Mouse (Mus musculus) hindbrain, postnatal 0 days (tissue): Measurements from ENCODE around the gene Pdia2. TPM values are rescaled to one million over a fixed set of nuclear protein-coding genes. Genes with fewer than 3 reads are reported as not detected.
"Not testable (repeated sequence)": the region's sequence is repeated elsewhere in the genome, so short reads cannot be mapped to it uniquely, and the experiment has no call there.

Experiments
- ATAC-seq: fragments of 200-750 bp; cut with Nextera tagmentation; 2 replicates; pipeline ENCODE4 v1.8.0; 2017; ENCODE audit warnings: mild to moderate bottlenecking, moderate TSS enrichment, moderate library complexity
- DNase-seq: peaks from one replicate; pipeline ENCODE4 v3.0.0-alpha.2; 2015; ENCODE audit warnings: low spot score
- H3K27ac ChIP-seq: fragments of 300-500 bp; sonication (generic); 2 replicates; pipeline ENCODE4 v1.5.1; 2014; ENCODE audit warnings: mild to moderate bottlenecking
- H3K27me3 ChIP-seq: fragments of 300-500 bp; sonication (generic); 2 replicates; pipeline ENCODE4 v1.6.1; 2014; ENCODE audit warnings: low read length, mixed read lengths; ENCODE audit not compliant: insufficient read depth
- H3K36me3 ChIP-seq: fragments of 300-500 bp; sonication (generic); 2 replicates; pipeline ENCODE4 v1.6.1; 2014; ENCODE audit warnings: low read length, mixed read lengths; ENCODE audit not compliant: insufficient read depth
- H3K4me1 ChIP-seq: fragments of 300-500 bp; sonication (generic); 2 replicates; pipeline ENCODE4 v1.6.1; 2014; ENCODE audit warnings: antibody characterized with exemption, low read length, mixed read lengths; ENCODE audit not compliant: insufficient read depth
- H3K4me2 ChIP-seq: fragments of 300-500 bp; sonication (generic); 2 replicates; pipeline ENCODE4 v1.6.1; 2014; ENCODE audit warnings: low read depth, mild to moderate bottlenecking, low read length, moderate library complexity, mixed read lengths
- H3K4me3 ChIP-seq: fragments of 300-500 bp; sonication (generic); 2 replicates; pipeline ENCODE4 v1.5.1; 2014; ENCODE audit warnings: low read length
- H3K9ac ChIP-seq: fragments of 300-500 bp; sonication (generic); replicated peaks from 2 replicates; pipeline ENCODE4 v1.6.1; 2014; ENCODE audit warnings: mild to moderate bottlenecking, low read length, moderate library complexity, mixed read lengths
- H3K9me3 ChIP-seq: fragments of 300-500 bp; sonication (generic); 2 replicates; pipeline ENCODE4 v1.6.1; 2016; ENCODE audit warnings: low read length, mixed read lengths
- CTCF ChIP-seq: IDR thresholded peaks from 2 replicates; pipeline ENCODE4 v1.5.1; 2016; ENCODE audit warnings: antibody characterized with exemption, control low read depth, low read depth
- WGBS: fragments of 180-500 bp; shearing (Covaris S2); extraction: QIAGEN DNeasy Blood & Tissue Kit; methylation state at CpG from one replicate; pipeline ENCODE4 v1.1.7; 2014; 5-methylcytosine and 5-hydroxymethylcytosine counted together
- polyA plus RNA-seq: library from polyadenylated mRNA; unstranded; fragments of >200 nt; fragmentation: Nextera tagmentation; extraction: Ambion mirVana; gene quantifications from 2 replicates; pipeline ENCODE4 v1.2.1, GENCODE M21; 2015
- total RNA-seq: library from RNA; depleted of rRNA; stranded (reverse); fragments of >200 nt; gene quantifications from 2 replicates; pipeline ENCODE4 v1.2.3, GENCODE M21; 2014

Gene Pdia2
- total and polyA plus RNA-seq, 2 experiments from 2014 or later = 0.09 TPM; not detected in 1

DNA sequence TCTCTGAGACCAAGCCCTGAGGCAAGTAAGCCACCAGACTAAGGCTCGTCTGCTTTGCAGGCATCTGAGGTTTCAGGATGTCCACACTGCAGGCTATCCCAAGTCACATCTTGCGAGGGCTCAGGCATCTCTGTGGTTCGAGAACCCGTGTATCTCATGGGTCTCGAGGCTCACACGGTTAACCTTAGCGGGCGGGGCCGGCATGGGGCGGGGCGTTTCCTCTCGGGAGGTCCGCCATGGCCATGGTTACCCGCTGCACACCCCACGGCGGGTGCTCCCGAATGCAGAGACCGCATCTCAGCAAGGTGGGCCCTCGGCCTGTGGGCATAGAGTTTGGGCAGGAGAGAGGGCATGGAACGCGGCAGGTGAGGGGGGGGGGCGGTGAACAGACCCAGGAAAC is 3.9 kb upstream of the Pdia2 start, which contains the start of gene Rgs11:
Gene Rgs11, plus strand, starts transcription at position 215 of the 400 bp plus-strand sequence.
- WGBS = 2% methylated on average over 22 of the region's 22 CpGs
- Histone ChIP-seq H3K4me3 (peak within 1 kb of the TSS; percentile 66), H3K9me3 (no peaks in the 10 kb centered on the region), H3K27me3 (peaks cover 3% of the 10 kb centered on the region; the same call in 1 of the 2 replicates), H3K36me3 (0 out of 2 replicates have a peak, but pooled peaks cover 7% of the 10 kb centered on the region), H3K27ac (no peak within 1 kb of the TSS), H3K9ac (peak within 1 kb of the TSS; percentile 46; the same call in 1 of the 2 replicates), H3K4me1 (peaks cover 3% of the 10 kb centered on the region; the same call in 1 of the 2 replicates), H3K4me2 (peak within 1 kb of the TSS; percentile 96)
- DNase-seq (no peak), ATAC-seq (peak; percentile 10; the same call in 1 of the 2 replicates)
- no peak for TF ChIP-seq CTCF

DNA sequence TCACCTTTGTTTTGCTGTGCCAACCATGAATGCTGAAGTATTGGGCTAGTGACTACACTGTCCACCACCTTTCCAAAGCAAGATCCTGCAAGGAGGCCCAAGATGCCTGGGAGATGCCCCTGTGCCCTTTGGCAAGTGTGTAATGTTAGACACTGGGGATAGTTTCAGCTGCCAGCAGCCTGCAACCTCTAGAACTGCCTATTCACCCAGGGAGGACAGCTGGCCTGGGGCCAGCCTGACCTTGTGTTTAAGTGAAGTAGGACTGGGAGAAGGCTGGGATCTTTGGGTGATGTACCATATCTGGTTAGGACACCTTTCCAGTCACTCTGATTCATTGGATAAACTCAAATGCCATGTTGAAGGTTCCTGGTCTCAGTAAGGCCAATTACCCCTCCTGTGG is 3.1 kb upstream of the Pdia2 start:
- peaks cover 3% of the 10 kb centered on the region; the same call in 1 of the 2 replicates for H3K27me3 ChIP-seq
- no peak overlapping the region for H3K27ac ChIP-seq
- ATAC-seq = no peak
- H3K9me3 ChIP-seq = no peaks in the 10 kb centered on the region
- no peak for DNase-seq
- peaks cover 3% of the 10 kb centered on the region; the same call in 1 of the 2 replicates for H3K4me1 ChIP-seq
- no peak overlapping the region for H3K9ac ChIP-seq
- H3K4me2 ChIP-seq = peak overlapping the region; percentile 89; the same call in 1 of the 2 replicates
- TF ChIP-seq CTCF = no peak
- H3K36me3 ChIP-seq = 0 out of 2 replicates have a peak, but pooled peaks cover 14% of the 10 kb centered on the region
- 0 out of 2 replicates have a peak overlapping the region, but pooled peaks have one; percentile 66 for H3K4me3 ChIP-seq

DNA sequence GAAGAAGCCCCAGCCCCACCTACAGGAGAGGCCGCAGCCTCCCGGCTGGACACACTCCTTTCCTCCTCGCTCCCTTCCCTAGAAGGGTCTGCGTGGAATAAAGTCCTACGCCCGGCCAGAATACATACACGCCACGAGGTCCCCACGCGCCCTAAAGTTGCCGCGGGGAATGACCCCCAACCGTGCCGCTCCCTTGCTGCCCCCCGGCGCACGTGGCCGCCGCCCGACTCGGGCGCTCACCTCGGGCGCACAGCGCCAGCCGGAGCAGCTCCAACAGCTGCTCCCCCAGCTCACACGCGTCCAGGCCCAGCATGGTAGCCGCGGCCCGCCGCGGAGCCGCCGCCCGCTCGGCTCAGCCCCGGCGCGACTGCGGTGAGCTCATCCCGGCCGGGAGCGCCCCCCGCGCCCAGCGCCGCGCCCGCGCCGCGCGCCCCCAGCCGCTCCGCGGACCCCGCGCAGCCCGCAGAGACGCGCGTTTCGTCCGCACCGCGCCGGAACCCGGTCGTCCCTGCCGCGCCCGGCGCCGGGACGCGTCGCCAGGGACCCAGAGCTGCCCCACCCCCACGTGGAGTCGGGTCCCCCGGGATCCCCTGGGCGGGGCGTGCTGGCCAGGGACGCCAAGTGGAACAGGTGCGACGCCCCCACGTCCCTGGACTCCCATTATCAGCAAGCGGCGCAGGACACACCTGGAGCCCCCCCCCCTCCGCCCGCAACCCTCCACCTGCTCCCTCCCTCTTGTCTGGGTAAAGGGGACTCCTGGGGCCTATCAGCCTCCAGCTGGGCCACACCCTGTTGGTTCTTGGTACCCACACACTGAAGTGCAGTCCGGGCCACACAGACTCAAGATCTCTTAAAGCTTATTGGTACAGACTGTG is 2.2 kb upstream of the Pdia2 start:
- Histone ChIP-seq H3K4me1 (peaks cover 3% of the 10 kb centered on the region; the same call in 1 of the 2 replicates), H3K27me3 (peaks cover 3% of the 10 kb centered on the region; the same call in 1 of the 2 replicates), H3K4me3 (peak overlapping the region; percentile 66), H3K36me3 (0 out of 2 replicates have a peak, but pooled peaks cover 14% of the 10 kb centered on the region), H3K9me3 (no peaks in the 10 kb centered on the region), H3K9ac (peak overlapping the region; percentile 71), H3K4me2 (peak overlapping the region; percentile 89), H3K27ac (peak overlapping the region; percentile 32)
- TF ChIP-seq CTCF = peak; percentile 19; the same call in 1 of the 2 replicates
- DNase-seq (peak; percentile 61), ATAC-seq (peak; percentile 50)
- under 1% methylated on average over 53 of the region's 92 CpGs for WGBS

DNA sequence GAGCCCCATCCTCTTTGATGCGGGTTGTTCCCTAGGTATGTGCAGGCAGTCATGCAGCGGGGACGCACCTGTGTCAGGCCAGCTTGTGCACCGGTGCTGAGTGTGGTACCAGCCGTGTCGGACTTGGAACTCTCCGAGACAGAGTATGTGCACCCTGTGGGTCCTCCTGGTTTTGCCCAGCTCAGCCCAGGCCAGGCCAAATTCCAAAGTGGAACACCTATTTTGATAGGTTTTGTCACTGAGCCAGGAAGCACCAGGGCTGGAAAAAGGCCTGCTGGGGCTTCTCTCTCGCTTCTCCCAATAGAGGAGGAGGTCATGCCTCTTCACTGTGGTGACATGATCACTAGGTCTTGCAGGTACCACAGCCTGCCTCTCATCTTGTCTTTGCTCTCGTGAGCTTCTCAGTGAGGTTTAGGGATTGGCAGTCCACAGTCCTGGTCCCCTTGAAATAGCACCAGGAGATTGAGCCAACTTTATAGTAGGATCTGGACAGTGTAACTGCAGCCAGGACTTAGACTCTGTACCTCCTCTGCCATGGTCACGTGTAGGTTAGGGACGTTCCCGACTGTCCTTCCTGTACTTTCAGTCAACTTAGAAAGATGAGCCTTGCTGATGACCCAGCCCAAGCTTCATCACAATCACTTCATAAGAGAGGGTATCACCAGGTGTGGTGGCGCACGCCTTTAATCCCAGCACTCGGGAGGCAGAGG is 6.3 kb downstream of the Pdia2 start:
- TF ChIP-seq CTCF = no peak
- Histone ChIP-seq H3K4me1 (no peaks in the 10 kb centered on the region), H3K9me3 (no peaks in the 10 kb centered on the region), H3K9ac (no peak overlapping the region), H3K36me3 (peaks cover 60% of the 10 kb centered on the region), H3K27me3 (no peaks in the 10 kb centered on the region), H3K4me3 (no peak overlapping the region), H3K4me2 (no peak overlapping the region), H3K27ac (no peak overlapping the region)
- WGBS = 97% methylated on average over 15 of the region's 15 CpGs
- DNase-seq (no peak), ATAC-seq (no peak)

DNA sequence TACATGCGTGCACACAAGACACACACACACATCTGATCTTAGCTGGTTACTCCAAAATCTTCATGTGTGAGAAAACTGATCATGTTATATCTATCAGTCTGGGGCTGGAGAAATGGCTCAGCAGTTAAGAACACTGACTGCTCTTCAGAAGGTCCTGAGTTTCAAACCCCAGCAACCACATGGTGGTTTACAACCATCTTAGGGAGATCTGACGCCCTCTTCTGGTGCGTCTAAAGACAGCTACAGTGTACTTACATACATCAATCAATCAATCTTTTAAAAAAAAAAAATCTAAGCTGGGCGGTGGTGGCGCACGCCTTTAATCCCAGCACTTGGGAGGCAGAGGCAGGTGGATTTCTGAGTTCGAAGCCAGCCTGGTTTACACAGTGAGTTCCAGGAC is 7.4 kb downstream of the Pdia2 start:
- WGBS = 92% methylated on average over 7 of the region's 7 CpGs

DNA sequence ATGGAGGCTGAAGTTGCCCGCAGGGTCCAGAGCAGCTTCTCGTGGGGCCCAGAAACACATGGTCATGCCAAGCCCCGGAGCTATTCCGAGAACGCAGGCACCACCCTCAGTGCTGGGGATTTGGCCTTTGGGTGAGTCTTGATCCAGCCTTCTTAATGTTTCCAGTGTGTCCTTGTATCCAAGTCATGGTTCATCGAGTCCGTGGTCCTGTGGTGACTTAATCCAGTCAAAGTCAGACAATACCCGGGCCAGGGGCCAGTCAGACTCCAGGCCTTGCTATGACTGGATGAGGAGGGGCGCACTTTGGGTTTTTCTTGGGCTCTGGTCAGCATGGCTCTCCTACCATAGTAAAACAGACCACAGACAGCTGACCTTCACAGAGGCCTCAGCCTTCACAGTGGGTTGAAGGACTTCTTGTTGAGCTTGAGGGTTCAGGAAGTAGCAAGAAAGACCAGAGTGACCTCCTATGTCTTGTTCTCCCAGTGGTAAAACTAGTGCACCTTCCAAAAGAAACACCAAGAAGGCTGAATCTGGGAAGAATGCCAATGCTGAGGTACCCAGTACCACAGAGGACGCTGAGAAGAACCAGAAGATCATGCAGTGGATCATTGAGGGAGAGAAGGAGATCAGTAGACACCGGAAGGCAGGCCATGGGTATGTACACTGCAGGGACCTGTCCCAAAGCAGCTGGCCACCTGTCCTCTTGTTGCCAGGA is 10.6 kb downstream of the Pdia2 start:
- no peak overlapping the region for H3K4me2 ChIP-seq
- H3K4me1 ChIP-seq = no peaks in the 10 kb centered on the region
- H3K9me3 ChIP-seq = no peaks in the 10 kb centered on the region
- H3K36me3 ChIP-seq = peaks cover 61% of the 10 kb centered on the region
- no peak overlapping the region for H3K27ac ChIP-seq
- ATAC-seq (no peak), DNase-seq (no peak)
- WGBS = 91% methylated on average over 11 of the region's 11 CpGs
- no peak for TF ChIP-seq CTCF
- H3K9ac ChIP-seq = no peak overlapping the region
- H3K4me3 ChIP-seq = no peak overlapping the region
- H3K27me3 ChIP-seq = no peaks in the 10 kb centered on the region

More for the DNA sequence above, 7.4 kb downstream of the Pdia2 start:
- H3K36me3 ChIP-seq = peaks cover 56% of the 10 kb centered on the region
- H3K4me1 ChIP-seq, H3K27me3 ChIP-seq, H3K4me2 ChIP-seq, H3K27ac ChIP-seq, DNase-seq, ATAC-seq, H3K9me3 ChIP-seq, H3K9ac ChIP-seq, H3K4me3 ChIP-seq: not testable (repeated sequence)
